Mouse (Mus musculus) lung, postnatal 0 days (tissue): ENCODE measurements around the gene Etaa1.

Experiments used
- CTCF ChIP-seq: IDR thresholded peaks from 2 replicates; pipeline ENCODE4 v1.5.1; 2016; ENCODE audit warnings: antibody characterized with exemption, mild to moderate bottlenecking
- EP300 ChIP-seq: IDR thresholded peaks from 2 replicates; pipeline ENCODE4 v1.6.1; 2016; ENCODE audit warnings: antibody characterized with exemption, mild to moderate bottlenecking, control low read depth

DNA sequence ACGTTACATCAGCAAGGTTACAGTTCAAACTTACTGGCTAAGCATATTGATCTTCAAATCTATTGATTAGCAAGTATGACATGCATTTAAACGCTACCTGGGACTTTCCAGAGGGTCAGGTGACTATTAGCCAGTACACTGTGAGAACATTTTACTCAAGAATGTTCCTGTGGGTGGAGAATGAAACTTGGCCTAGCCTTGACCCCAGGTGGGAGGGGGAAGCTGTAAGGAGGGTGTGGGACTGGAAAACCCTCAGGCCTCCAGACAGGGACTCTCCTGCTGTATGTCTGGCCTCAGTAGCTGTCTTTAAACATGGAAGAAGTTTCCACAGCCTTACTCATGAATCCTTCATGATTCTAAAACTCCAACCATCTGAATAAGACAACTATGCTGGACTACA lies 29.7 kb upstream of the Etaa1 start:
- no peak for TF ChIP-seq EP300
- no peak for TF ChIP-seq CTCF
